Mouse (Mus musculus): Measurements from ENCODE around the gene Dnaic1. TPM values are rescaled to one million over a fixed set of nuclear protein-coding genes. Genes with fewer than 3 reads are reported as not detected.

The Dnaic1 gene
- polyA plus RNA-seq, 1 experiment from 2014 or later = 1.6 TPM

DNA sequence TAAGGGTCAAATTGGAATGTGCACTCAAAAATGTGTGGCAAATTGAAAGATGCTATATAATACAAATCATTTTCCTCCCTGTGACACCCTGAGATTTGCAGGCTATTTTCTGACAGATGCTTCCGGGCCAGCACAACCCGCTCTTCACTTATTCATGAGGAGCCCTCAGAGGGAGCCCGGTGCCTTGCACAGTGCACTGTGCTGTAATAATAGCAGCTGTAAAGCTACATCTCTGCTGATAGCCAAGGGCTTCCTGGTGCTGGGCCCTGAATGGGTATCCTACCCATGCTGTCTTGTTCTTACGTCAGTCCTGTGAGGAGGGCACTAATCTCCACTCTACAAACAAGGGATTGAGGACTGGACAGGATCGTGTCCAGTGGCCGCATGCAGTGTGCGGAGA lies 13.8 kb downstream of the Dnaic1 start:
- WGBS = 79% methylated on average over 7 of the region's 7 CpGs
- peaks cover under 1% of the 10 kb centered on the region; the same call in 1 of the 2 replicates for H3K4me1 ChIP-seq
- H3K4me3 ChIP-seq = no peak overlapping the region
- H3K36me3 ChIP-seq = no peaks in the 10 kb centered on the region
- no peak for DNase-seq (ENCODE audit: low spot score)
- H3K27ac ChIP-seq (replicated peaks) = no peak overlapping the region
- H3K27me3 ChIP-seq (ENCODE audit: low read depth, poor library complexity, severe bottlenecking) = no peaks in the 10 kb centered on the region; the same call in 1 of the 2 replicates
- no peaks in the 10 kb centered on the region for H3K9me3 ChIP-seq (replicated peaks)

GRCm38 (mm10) chr4:41602818-41603217 lies 33.2 kb downstream of the Dnaic1 start:
- DNase-seq (ENCODE audit: low spot score) = no peak
- H3K27ac ChIP-seq (replicated peaks) = no peak overlapping the region
- 37% methylated on average over 4 of the region's 4 CpGs for WGBS
- peaks cover 16% of the 10 kb centered on the region for H3K27me3 ChIP-seq (ENCODE audit: low read depth, poor library complexity, severe bottlenecking)
- H3K4me3 ChIP-seq = no peak overlapping the region
- no peaks in the 10 kb centered on the region for H3K36me3 ChIP-seq
- peaks cover 21% of the 10 kb centered on the region for H3K4me1 ChIP-seq
- H3K9me3 ChIP-seq (replicated peaks) = no peaks in the 10 kb centered on the region

GRCm38 (mm10) chr4:41604476-41605396 lies 35.2 kb downstream of the Dnaic1 start:
- H3K4me3 ChIP-seq = no peak overlapping the region
- 39% methylated on average over 8 of the region's 8 CpGs for WGBS
- no peaks in the 10 kb centered on the region for H3K9me3 ChIP-seq (replicated peaks)
- H3K4me1 ChIP-seq = peaks cover 21% of the 10 kb centered on the region
- H3K27me3 ChIP-seq (ENCODE audit: low read depth, poor library complexity, severe bottlenecking) = peaks cover 16% of the 10 kb centered on the region
- H3K36me3 ChIP-seq = no peaks in the 10 kb centered on the region
- H3K27ac ChIP-seq (replicated peaks) = peak overlapping the region; percentile 56; the same call in 1 of the 2 replicates
- peak; percentile 38 for DNase-seq (ENCODE audit: low spot score)

GRCm38 (mm10) chr4:41606784-41607183 lies 37.2 kb downstream of the Dnaic1 start:
- H3K4me1 ChIP-seq = peaks cover 38% of the 10 kb centered on the region
- no peaks in the 10 kb centered on the region for H3K36me3 ChIP-seq
- H3K27ac ChIP-seq (replicated peaks) = no peak overlapping the region
- H3K27me3 ChIP-seq (ENCODE audit: low read depth, poor library complexity, severe bottlenecking) = peaks cover 27% of the 10 kb centered on the region
- DNase-seq (ENCODE audit: low spot score) = no peak
- no peak overlapping the region for H3K4me3 ChIP-seq
- 41% methylated on average over 4 of the region's 4 CpGs for WGBS
- no peaks in the 10 kb centered on the region for H3K9me3 ChIP-seq (replicated peaks)

GRCm38 (mm10) chr4:41609681-41610593 lies 40.4 kb downstream of the Dnaic1 start:
- Histone ChIP-seq H3K27ac (replicated peaks) (no peak overlapping the region), H3K4me1 (peaks cover 54% of the 10 kb centered on the region), H3K36me3 (no peaks in the 10 kb centered on the region), H3K27me3 (ENCODE audit: low read depth, poor library complexity, severe bottlenecking) (peaks cover 16% of the 10 kb centered on the region), H3K4me3 (no peak overlapping the region), H3K9me3 (replicated peaks) (no peaks in the 10 kb centered on the region)
- DNase-seq (ENCODE audit: low spot score) = no peak
- 84% methylated on average over 10 of the region's 10 CpGs for WGBS

- H3K9me3 ChIP-seq (replicated peaks) = no peaks in the 10 kb centered on the region
- no peaks in the 10 kb centered on the region for H3K36me3 ChIP-seq
- H3K4me1 ChIP-seq = peaks cover 54% of the 10 kb centered on the region
- peak overlapping the region; percentile 73; the same call in 1 of the 2 replicates for H3K27ac ChIP-seq (replicated peaks)
- H3K27me3 ChIP-seq (ENCODE audit: low read depth, poor library complexity, severe bottlenecking) = peaks cover 22% of the 10 kb centered on the region
- no peak for DNase-seq (ENCODE audit: low spot score)
- 41% methylated on average over 6 of the region's 6 CpGs for WGBS
- no peak overlapping the region for H3K4me3 ChIP-seq
These were observed 41.0 kb downstream of the Dnaic1 start for GRCm38 (mm10) chr4:41610594-41610980.

GRCm38 (mm10) chr4:41612166-41612565 lies 42.6 kb downstream of the Dnaic1 start:
- Histone ChIP-seq H3K27ac (replicated peaks) (peak overlapping the region; percentile 73), H3K36me3 (no peaks in the 10 kb centered on the region), H3K4me1 (peaks cover 58% of the 10 kb centered on the region), H3K27me3 (ENCODE audit: low read depth, poor library complexity, severe bottlenecking) (peaks cover 38% of the 10 kb centered on the region), H3K9me3 (replicated peaks) (no peaks in the 10 kb centered on the region), H3K4me3 (peak overlapping the region; percentile 20; the same call in 1 of the 2 replicates)
- 38% methylated on average over 8 of the region's 8 CpGs for WGBS
- DNase-seq (ENCODE audit: low spot score) = peak; percentile 56

- WGBS = 9% methylated on average over 7 of the region's 7 CpGs
These were observed 44.6 kb downstream of the Dnaic1 start for GRCm38 (mm10) chr4:41614156-41614555.

DNA sequence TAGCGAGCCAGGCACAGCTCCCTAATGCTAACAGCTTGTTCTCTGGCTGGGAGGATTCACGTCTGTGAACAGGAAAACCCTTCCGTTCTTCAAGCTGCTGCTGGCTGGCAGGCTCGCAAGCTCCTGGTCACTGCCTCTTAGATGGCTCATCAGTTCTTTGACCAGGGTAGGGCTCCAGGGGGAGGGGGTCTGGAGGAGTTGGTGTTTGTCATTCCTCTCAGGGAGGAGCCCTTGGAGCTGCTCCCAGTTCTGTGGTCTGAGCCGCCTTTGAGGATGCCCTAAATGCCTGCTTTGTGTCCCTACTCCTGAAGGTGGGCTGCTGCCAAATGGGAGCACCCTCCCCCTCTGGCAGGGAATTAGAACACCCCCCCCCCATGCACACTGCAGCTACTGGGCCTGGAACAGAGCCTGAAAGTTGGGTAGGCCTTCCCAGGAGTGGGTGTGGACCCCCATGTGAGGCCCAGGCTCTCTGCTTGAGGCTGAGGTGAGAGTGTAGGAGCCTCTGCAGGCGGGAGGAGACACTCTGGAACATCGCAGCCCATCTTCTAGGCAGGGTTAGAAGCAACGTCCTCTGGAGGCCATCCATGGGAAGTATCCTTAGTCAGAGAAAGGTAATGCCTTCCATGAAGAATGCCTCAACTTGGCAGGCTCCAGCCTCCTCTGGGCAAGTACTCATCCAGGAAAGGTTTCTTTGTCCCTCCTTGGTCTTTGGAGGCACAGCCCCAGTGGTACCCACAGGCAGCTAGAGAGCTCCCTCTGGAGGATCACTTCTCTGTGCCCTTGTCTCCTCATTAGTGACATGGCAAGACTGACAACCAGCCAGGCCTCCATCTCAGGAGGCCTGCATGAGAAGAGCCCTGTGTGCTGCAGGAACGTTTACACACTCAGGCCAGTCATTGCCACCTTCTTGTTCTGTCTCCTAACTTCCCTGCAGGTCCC lies 46.4 kb downstream of the Dnaic1 start:
- DNase-seq (ENCODE audit: low spot score) = no peak
- Histone ChIP-seq H3K27ac (replicated peaks) (0 out of 2 replicates have a peak overlapping the region, but pooled peaks have one; percentile 52), H3K4me3 (no peak overlapping the region), H3K36me3 (no peaks in the 10 kb centered on the region), H3K9me3 (replicated peaks) (no peaks in the 10 kb centered on the region), H3K4me1 (peaks cover 58% of the 10 kb centered on the region), H3K27me3 (ENCODE audit: low read depth, poor library complexity, severe bottlenecking) (peaks cover 66% of the 10 kb centered on the region)
- WGBS = 66% methylated on average over 9 of the region's 9 CpGs

More at GRCm38 (mm10) chr4:41614156-41614555, 44.6 kb downstream of the Dnaic1 start:
- H3K27ac ChIP-seq (replicated peaks) = no peak overlapping the region
- H3K36me3 ChIP-seq = no peaks in the 10 kb centered on the region
- peaks cover 57% of the 10 kb centered on the region for H3K27me3 ChIP-seq (ENCODE audit: low read depth, poor library complexity, severe bottlenecking)
- DNase-seq (ENCODE audit: low spot score) = peak; percentile 80
- peaks cover 63% of the 10 kb centered on the region for H3K4me1 ChIP-seq
- no peak overlapping the region for H3K4me3 ChIP-seq
- no peaks in the 10 kb centered on the region for H3K9me3 ChIP-seq (replicated peaks)

GRCm38 (mm10) chr4:41618916-41619746 lies 49.6 kb downstream of the Dnaic1 start:
- Histone ChIP-seq H3K36me3 (no peaks in the 10 kb centered on the region), H3K4me3 (no peak overlapping the region), H3K9me3 (replicated peaks) (no peaks in the 10 kb centered on the region), H3K4me1 (peaks cover 29% of the 10 kb centered on the region), H3K27ac (replicated peaks) (no peak overlapping the region), H3K27me3 (ENCODE audit: low read depth, poor library complexity, severe bottlenecking) (peaks cover 84% of the 10 kb centered on the region)
- 55% methylated on average over 12 of the region's 12 CpGs for WGBS
- no peak for DNase-seq (ENCODE audit: low spot score)

DNA sequence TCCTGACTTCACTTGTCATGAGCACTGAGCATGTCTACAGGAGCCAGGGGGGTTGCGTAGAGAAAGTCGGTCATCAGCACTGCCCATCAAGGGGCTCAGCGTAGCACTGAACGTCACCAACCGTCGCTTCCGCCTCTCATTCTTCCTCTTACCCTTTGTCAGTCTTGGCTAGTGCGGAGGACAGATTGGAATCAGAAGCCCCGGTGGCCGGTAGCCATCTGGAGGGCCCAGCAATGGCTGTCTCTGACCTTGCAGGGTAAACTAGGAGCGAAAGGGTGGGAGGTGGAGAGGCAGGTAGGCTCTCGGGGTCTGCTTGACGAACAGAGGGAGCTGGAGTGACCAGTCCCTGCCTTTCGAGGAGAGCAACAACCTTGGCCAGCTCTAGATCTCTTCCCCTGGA lies 52.5 kb downstream of the Dnaic1 start:
- no peak overlapping the region for H3K4me3 ChIP-seq
- H3K27ac ChIP-seq (replicated peaks) = no peak overlapping the region
- H3K27me3 ChIP-seq (ENCODE audit: low read depth, poor library complexity, severe bottlenecking) = peaks cover 86% of the 10 kb centered on the region

More for the DNA sequence above, 52.5 kb downstream of the Dnaic1 start:
- Histone ChIP-seq H3K36me3 (no peaks in the 10 kb centered on the region), H3K4me1 (peaks cover 27% of the 10 kb centered on the region), H3K9me3 (replicated peaks) (no peaks in the 10 kb centered on the region)
- 89% methylated on average over 14 of the region's 14 CpGs for WGBS
- no peak for DNase-seq (ENCODE audit: low spot score)

Data from midbrain, embryonic 10.5 days (tissue).